24 mouse cellular contexts compared by ENCODE assay signal in the genomic region with DNA sequence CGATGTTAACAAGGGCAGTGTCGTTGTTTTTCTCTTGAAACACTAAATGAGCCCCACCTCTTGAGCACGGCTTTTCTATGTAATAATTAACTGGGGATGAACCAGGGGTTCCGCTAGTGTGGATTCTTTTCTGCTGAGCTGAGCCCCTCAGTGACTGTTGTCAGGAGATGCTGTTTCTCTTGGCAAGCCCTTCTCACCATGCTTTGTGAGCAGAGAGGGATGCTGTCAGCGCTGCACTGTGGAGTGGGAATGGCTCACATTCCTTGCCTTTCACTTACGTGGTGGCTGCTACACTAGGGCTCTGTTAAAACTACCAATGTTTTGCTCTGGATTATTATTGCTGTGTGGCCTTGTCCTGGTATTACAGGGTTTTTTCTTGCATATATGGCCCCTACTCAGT. TPM values are rescaled to one million over a fixed set of nuclear protein-coding genes. Genes with fewer than 3 reads are reported as not detected.
DNase-seq lines count a peak whose midpoint lies in the region; ATAC-seq and TF ChIP-seq lines count a peak whose summit lies in the region.
"Had no signal": no experiment of that assay in that cellular context is flagged by ENCODE, and none has a peak within 500 bp of the region (broad histone marks: within the 10 kb centered on the region; RNA-seq: fewer than 3 reads in every experiment).

No protein-coding gene starts in this region.

- H3K27ac ChIP-seq in heart, embryonic 13.5 days (replicated peaks): peak overlapping the region; percentile 48; the same call in 1 of the 2 replicates
- no peak overlapping the region for H3K27ac ChIP-seq in kidney, embryonic 14.5 days (ENCODE audit: low read depth, low read length)
- H3K27ac ChIP-seq: gastrocnemius, adult 2 months; hindbrain, embryonic 13.5 days; layer of hippocampus, adult 2 months; liver, embryonic 14.5 days had no signal

- intact Hi-C loops in heart, postnatal 10 days (cut with DNase I): no loop called here
- intact Hi-C loops in left cerebral cortex, postnatal 4 days (cut with DNase I): no loop called here

- WGBS in heart, embryonic 13.5 days: 51% methylated on average over 6 of the region's 6 CpGs
- WGBS in kidney, embryonic 14.5 days: 62% methylated on average over 6 of the region's 6 CpGs

- H3K9me3 ChIP-seq in heart, embryonic 13.5 days: no peaks in the 10 kb centered on the region
- H3K9me3 ChIP-seq in kidney, embryonic 14.5 days (ENCODE audit: control insufficient read depth, low read length): no peaks in the 10 kb centered on the region
- H3K9me3 ChIP-seq: hindbrain, embryonic 13.5 days had no signal

- no peak for ATAC-seq in heart, embryonic 13.5 days (ENCODE audit: extremely low read depth, insufficient number of reproducible peaks, low FRiP score, low TSS enrichment)
- ATAC-seq in kidney, embryonic 14.5 days (ENCODE audit: low FRiP score, low TSS enrichment): no peak
- ATAC-seq: intestine, postnatal 0 days had no signal

- DNase-seq in heart, postnatal 10 days: no peak
- DNase-seq in kidney, adult 9 months: peak; percentile 22
- peak; percentile 69 for DNase-seq in brain, embryonic 14.5 days (ENCODE audit: low read depth)
- DNase-seq in kidney, postnatal 14 days: peak; percentile 30
- no peak for DNase-seq in left cerebral cortex, postnatal 4 days
- DNase-seq: B cell, adult 2 months; cerebellum, adult 9-10 months; gastrocnemius, adult 2 months; layer of hippocampus, postnatal 36 days; thymus, adult 2 months had no signal

- no peak overlapping the region for H3K4me3 ChIP-seq in heart, embryonic 13.5 days
- no peak overlapping the region for H3K4me3 ChIP-seq in kidney, embryonic 14.5 days (ENCODE audit: low read length)
- H3K4me3 ChIP-seq: gastrocnemius, adult 2 months; hindbrain, embryonic 13.5 days; layer of hippocampus, adult 2 months had no signal

- no peak for TF ChIP-seq POLR2A in brain, embryonic 14.5 days (IDR thresholded peaks at IDR 0.05; ENCODE audit: borderline replicate concordance, extremely low read depth, insufficient read depth, insufficient read length, poor library complexity, severe bottlenecking)

- peaks cover 7% of the 10 kb centered on the region for H3K4me1 ChIP-seq in heart, embryonic 13.5 days
- H3K4me1 ChIP-seq in kidney, embryonic 14.5 days (ENCODE audit: control insufficient read depth, insufficient read depth, low read length): no peaks in the 10 kb centered on the region

- no peaks in the 10 kb centered on the region for H3K27me3 ChIP-seq in heart, embryonic 13.5 days (replicated peaks)
- H3K27me3 ChIP-seq in kidney, embryonic 14.5 days (ENCODE audit: control insufficient read depth, insufficient read depth, low read length): no peaks in the 10 kb centered on the region
- H3K27me3 ChIP-seq: hindbrain, embryonic 13.5 days had no signal

- no peak for TF ChIP-seq CTCF in brain, embryonic 14.5 days (IDR thresholded peaks at IDR 0.05; ENCODE audit: borderline replicate concordance, extremely low read depth, insufficient read depth, insufficient read length)

- peaks cover 29% of the 10 kb centered on the region for H3K36me3 ChIP-seq in heart, embryonic 13.5 days
- peaks cover 10% of the 10 kb centered on the region for H3K36me3 ChIP-seq in kidney, embryonic 14.5 days (ENCODE audit: control insufficient read depth, insufficient read depth, low read length)

- H3K4me2 ChIP-seq in heart, embryonic 13.5 days: no peak overlapping the region
- H3K4me2 ChIP-seq in kidney, embryonic 14.5 days (replicated peaks; ENCODE audit: low read depth, low read length): no peak overlapping the region
- H3K4me2 ChIP-seq: hindbrain, embryonic 13.5 days had no signal

- H3K9ac ChIP-seq in heart, embryonic 13.5 days: no peak overlapping the region
- no peak overlapping the region for H3K9ac ChIP-seq in kidney, embryonic 14.5 days (ENCODE audit: low read depth, low read length)
- H3K9ac ChIP-seq: hindbrain, embryonic 13.5 days; liver, embryonic 14.5 days had no signal

RNA-seq across cellular contexts. Expression of a gene that starts 15.7 kb away (rescaled TPM):
- polyA plus RNA-seq in heart, embryonic 13.5 days (2015; fragmentation: Nextera tagmentation; extraction: Ambion mirVana): 19.0 and 20.2 TPM in 2 replicates
- total RNA-seq in heart, postnatal 10 days (2021): 10 to 100 TPM; 16.4 to 18.0 TPM
- polyA plus RNA-seq in kidney, embryonic 14.5 days (2014; fragmentation: Nextera tagmentation; extraction: Ambion mirVana): 20.2 and 24.3 TPM in 2 replicates
- polyA plus RNA-seq in brain, embryonic 14.5 days (2012; rRNA removed): 5.7 and 7.6 TPM in 2 replicates
- 1 to 10 TPM; 9.1 to 9.3 TPM for total RNA-seq in left cerebral cortex, postnatal 4 days (2021)

RNA-seq across cellular contexts. Expression of a gene that starts 38.7 kb away (rescaled TPM):
- not detected in 2 replicates for polyA plus RNA-seq in heart, embryonic 13.5 days (2015; fragmentation: Nextera tagmentation; extraction: Ambion mirVana)
- total RNA-seq in heart, postnatal 10 days (2021): not detected
- polyA plus RNA-seq in kidney, embryonic 14.5 days (2014; fragmentation: Nextera tagmentation; extraction: Ambion mirVana): not detected in 2 replicates
- not detected in 2 replicates for polyA plus RNA-seq in brain, embryonic 14.5 days (2012; rRNA removed)
- total RNA-seq in left cerebral cortex, postnatal 4 days (2021): not detected
- total RNA-seq: common myeloid progenitor, adult 5-6 weeks; gastrocnemius, adult 2 months; layer of hippocampus, adult 2 months; layer of hippocampus, postnatal 36 days; left cerebral cortex, postnatal 14 days had no signal
- polyA plus RNA-seq: embryonic facial prominence, embryonic 11.5 days; gonadal fat pad, adult 2 months; heart, embryonic 14.5 days; hindbrain, embryonic 13.5 days; intestine, postnatal 0 days; limb, embryonic 14.5 days; liver, embryonic 14.5 days; lung, embryonic 16.5 days; stomach, embryonic 16.5 days; thymus, adult 2 months had no signal

Comparison
In these comparisons a context has a peak if more than half of its experiments do, and no peak if none do; other contexts are left out.
1. DNase-seq: peak in kidney, adult 9 months (single experiment), brain, embryonic 14.5 days (single experiment) and kidney, postnatal 14 days (single experiment); none in heart, postnatal 10 days (0 of 2) and left cerebral cortex, postnatal 4 days (single experiment).